Mouse (Mus musculus) splenic B cell, adult 2 months (primary cell): ENCODE data around the gene Tmcc3.
A peak's percentile ranks its signal among the peaks of the same experiment; 100 is the strongest.

Source experiments
- DNase-seq: peaks from one replicate; pipeline ENCODE4 v3.0.0-alpha.2; 2011; ENCODE audit warnings: low read depth, low spot score
- H3K27me3 ChIP-seq: 2 replicates; pipeline ENCODE4 v1.6.1; 2012; ENCODE audit warnings: mild to moderate bottlenecking, low read length, moderate library complexity, mixed read lengths; ENCODE audit not compliant: control insufficient read depth, poor library complexity, insufficient read depth, severe bottlenecking
- H3K36me3 ChIP-seq: 2 replicates; pipeline ENCODE4 v1.6.1; 2012; ENCODE audit warnings: mild to moderate bottlenecking, low read length, moderate library complexity, mixed read lengths; ENCODE audit not compliant: control insufficient read depth, poor library complexity, insufficient read depth, severe bottlenecking

Tmcc3 gene

DNA sequence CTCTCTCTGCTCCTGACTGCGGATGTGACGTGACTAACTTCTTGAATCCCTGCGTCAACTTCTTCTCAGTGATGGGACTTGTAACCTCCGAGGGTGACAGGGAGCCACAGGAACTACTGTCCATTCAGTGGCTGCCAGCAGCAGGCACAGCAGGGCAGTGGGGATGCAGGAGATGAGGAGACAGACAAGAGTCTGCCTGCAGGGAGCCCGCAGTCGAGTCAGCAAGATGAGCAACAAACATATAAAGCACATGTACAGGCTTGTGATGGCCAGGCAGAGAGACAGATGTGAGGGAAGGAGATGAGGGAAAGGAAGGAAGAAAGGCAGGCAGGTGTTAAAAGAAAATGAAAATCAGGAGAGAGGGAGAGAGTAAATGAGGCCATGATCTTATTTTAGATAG lies 308.8 kb downstream of the Tmcc3 start:
- Histone ChIP-seq H3K36me3 (no peaks in the 10 kb centered on the region), H3K27me3 (no peaks in the 10 kb centered on the region)
- DNase-seq, result no peak

DNA sequence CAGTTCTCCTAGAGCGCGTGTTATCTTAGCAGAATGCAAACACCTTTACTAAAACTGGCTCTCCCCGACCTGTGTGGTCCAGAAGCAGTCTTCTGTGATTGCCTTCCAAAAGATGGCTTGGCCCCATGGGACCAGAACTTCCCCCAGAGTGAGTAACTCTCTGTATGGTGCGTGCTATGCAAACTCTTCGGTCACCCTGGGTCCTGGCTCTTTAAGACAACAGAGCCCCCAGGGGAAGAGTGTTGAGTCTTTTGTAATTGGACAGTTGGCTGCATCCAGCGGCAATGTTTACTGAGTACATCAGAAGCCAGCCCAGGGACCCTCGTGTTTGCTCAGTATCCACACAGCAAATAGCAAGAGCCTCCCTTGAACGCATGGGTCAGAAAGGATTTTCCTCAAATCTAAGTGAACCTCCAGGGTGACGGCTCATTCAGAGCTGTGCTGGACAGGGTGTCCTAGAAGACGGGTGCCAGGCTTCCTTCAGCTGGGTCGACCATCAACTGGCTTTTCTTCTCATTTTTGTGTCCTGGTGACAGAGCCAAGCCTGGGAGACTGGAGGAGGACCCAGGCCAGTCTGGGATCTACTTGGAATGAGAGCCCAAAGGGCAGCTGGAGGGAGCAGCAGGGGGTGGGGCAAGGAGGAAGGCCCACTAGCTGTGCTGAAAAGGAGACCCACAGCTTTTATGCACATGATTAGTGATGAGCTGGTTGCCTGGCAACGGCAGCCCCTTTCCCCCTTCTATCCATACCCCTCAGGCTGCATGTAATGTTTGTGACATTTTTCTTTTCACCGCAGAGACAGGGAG lies 309.9 kb downstream of the Tmcc3 start:
- Histone ChIP-seq H3K27me3 (no peaks in the 10 kb centered on the region), H3K36me3 (no peaks in the 10 kb centered on the region)
- peak; percentile 76 for DNase-seq

DNA sequence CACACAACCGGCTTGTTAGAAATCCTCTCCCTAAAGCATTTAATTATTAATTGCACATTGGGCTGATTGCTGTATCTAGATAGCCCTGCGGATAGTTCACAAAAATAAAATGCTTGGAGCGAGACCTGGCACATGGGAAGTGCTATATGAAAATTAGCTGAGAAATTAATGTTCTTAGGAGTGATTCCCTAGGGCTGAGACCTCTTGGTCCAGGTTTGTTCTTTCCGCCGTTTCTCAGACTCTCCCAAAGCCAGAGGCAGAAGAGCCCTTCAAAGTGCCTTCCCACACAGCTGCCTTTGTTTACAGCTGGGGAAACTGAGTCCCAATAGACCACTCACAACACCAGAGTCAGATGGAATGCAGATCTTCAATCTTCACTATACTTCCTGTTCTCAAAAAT lies 310.5 kb downstream of the Tmcc3 start:
- H3K36me3 ChIP-seq, result no peaks in the 10 kb centered on the region
- DNase-seq, result no peak

DNA sequence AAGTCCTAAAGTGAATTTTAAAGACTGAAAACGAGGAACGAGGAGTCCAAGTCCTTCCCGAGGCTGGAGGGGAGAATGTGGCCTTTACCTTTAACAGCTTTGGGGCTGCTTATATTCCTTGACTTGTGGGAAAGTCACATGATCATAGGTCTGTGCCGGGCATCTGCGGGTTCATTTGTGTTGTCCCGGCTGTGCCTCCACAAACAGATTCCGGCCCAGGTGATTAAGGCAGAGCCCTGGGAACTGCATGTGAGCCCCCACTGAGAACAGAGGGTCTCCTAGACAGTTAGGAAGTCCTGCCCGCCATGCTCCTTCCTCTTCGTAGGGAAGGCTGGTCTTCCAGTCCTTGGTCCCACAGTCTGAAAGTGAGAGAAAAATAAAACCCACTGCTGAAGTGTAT lies 311.1 kb downstream of the Tmcc3 start:
- H3K27me3 ChIP-seq, result no peaks in the 10 kb centered on the region
- DNase-seq, result no peak
- H3K36me3 ChIP-seq, result no peaks in the 10 kb centered on the region

More for the DNA sequence above, 310.5 kb downstream of the Tmcc3 start:
- no peaks in the 10 kb centered on the region for H3K27me3 ChIP-seq

DNA sequence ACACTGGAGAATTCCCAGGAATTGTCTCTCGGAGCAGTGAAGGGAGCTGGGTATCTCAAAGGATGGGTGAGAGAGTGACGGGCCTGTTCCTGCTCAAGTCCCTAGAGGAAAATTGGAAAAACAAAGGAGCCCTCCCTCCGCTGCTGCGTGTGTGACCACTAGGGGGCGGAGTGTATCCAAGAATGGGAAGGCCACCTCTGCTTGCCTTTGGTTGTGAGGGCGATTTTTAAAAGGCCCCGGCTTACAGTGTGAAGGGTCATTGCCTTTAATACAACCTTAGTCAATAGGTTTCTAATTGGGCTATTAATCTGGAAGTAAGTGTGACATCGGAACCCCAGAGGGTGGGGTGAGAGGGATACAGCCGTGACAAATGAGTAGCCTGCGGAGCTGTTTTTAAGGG lies 311.9 kb downstream of the Tmcc3 start:
- Histone ChIP-seq H3K36me3 (no peaks in the 10 kb centered on the region), H3K27me3 (no peaks in the 10 kb centered on the region)
- DNase-seq, result peak; percentile 72

DNA sequence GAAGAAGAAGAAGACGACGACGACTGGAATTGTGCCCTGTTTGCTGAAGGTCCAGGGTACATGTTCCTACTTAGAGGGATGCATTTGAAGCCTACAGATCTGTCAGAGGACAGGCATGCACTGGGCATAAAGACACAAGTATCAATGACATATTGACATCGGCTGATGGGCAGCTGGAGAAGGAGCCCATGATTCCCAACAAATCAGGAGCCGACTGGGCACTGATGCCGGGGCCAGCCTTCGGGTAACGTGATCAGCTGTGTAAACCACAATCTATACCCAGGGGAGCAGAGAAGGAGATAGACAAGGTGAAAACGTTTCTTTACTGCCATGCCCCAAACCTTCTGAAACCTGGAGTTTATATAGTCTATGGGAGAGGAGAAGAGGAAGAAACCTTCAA lies 313.3 kb downstream of the Tmcc3 start:
- Histone ChIP-seq H3K27me3 (no peaks in the 10 kb centered on the region), H3K36me3 (no peaks in the 10 kb centered on the region)
- DNase-seq, result no peak

DNA sequence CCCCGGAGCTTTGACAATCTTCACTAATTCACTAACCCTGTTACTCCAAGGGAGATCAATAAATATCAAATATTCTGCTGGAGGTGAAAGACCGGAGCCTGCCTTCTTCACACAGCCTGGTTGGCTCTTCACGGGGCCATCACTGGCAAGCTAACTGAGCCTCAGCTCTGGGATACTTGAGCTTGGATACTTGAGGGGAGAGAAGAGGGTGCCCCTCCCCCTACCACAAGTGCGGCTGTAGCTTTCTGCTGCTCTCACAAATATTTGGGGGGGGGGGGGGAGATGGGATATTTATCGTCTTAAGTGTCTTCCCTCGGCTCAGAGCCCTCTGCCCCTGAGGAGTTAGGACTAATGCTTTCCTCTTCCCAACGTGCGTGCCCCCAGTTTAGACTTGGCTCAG lies 313.9 kb downstream of the Tmcc3 start:
- no peak for DNase-seq
- no peaks in the 10 kb centered on the region for H3K27me3 ChIP-seq
- H3K36me3 ChIP-seq, result no peaks in the 10 kb centered on the region

DNA sequence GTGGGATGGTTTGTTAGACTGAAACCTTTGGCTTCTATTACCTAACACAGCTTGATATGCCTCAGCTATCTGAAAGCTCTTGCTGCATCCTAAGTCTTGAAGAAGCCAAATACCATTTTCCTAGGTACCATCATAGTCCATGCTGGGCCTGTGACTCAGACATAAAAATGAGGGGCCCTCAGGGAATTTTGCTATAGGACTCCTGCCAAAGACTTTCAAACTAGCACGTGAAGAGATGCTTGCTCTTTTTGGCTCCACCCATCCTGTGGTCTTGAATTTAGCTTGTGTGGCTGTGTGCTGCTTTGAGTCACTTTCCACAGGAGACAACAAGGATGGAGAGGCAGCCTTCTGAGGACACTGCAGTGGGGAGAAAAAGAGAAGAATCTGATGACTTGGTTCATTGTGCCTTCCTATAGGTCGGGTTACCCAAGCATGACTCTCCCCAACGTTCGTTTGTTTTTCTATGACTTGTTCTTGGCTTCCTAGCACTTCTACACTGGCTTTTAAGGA lies 319.1 kb downstream of the Tmcc3 start:
- DNase-seq, result no peak
- H3K36me3 ChIP-seq, result no peaks in the 10 kb centered on the region
- no peaks in the 10 kb centered on the region for H3K27me3 ChIP-seq

DNA sequence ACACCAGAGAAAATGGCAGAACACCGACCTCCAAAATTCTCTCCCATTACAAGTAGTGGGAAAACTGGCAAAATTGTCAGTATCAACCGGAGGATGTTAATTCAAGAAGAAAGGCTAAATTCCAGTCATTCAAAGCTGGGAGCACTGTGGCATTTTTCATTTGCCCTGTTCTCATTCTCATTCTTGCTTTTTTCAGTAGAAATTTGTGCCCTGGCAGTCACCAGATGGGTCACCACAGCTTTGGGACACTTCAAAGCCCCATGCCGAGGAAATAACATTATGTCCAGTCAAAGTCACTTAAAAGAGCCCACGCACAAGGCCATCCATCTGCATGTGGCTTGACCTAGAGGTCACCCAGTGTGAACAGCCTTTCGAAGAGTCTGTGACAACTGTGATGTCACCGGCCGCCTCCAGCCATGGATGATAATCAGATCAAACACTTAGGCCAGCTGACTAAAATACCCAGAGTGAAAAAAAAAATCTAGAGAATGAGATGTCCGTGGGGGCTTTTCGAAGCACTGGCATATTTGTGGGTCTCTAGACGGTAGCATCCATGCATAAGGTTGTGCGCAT lies 319.9 kb downstream of the Tmcc3 start:
- no peaks in the 10 kb centered on the region for H3K36me3 ChIP-seq
- no peaks in the 10 kb centered on the region for H3K27me3 ChIP-seq
- no peak for DNase-seq

DNA sequence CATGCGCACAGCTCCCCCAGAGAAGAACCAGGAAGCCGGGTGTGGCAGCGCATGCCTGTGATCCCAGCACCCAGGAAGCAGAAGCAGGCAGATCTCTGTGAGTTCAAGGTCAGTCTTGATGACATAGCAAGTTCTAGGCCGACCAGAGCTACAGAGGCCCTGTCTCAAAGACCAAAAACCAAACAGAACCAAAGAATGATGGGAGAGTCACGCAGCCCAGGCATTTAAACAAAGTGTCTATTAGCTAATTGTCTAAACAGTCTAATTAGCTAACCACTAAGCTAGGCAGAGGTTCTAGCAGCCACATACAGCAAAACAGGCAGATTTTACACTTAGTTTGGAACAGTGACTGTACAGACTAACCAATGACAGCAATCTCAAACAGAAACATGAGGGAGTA lies 320.5 kb downstream of the Tmcc3 start:
- no peaks in the 10 kb centered on the region for H3K27me3 ChIP-seq
- H3K36me3 ChIP-seq, result no peaks in the 10 kb centered on the region
- no peak for DNase-seq

DNA sequence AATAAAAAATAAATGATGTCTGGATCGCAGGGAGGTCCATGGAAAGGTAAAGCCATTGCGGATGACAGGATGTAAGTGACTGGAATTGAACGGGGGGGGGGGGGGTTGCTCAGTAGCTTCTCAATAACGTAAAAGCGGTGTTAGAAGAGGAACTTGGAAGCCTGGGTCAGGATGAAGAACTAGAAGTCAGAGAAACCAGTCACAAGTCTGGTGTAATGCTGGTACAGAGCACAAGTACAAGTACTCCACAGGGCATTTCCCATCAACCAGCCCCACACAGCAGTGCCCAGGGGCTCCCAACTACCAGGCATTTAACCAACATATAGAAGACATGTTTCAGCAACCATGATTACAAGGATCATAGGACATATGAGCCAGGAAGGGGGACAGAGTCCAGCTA lies 326.9 kb downstream of the Tmcc3 start:
- no peak for DNase-seq
- no peaks in the 10 kb centered on the region for H3K27me3 ChIP-seq

DNA sequence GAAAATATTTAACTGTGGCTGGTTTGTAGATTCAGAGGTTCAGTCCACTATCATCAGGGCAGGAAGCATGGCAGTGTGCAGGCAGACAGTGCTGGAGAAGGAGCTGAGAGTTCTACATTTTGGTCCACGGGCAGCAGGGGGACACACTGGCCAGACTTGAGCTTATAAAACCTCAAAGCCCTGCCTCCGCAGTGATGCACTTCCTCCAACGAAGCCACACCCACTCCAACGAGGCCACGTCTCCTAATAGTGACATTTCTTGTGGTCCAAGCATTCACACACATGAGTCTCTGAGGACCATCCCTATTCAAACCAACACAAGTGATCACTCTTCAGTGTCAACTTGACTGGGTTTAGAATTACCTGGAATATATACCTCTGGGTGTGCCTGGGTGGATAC lies 327.5 kb downstream of the Tmcc3 start:
- Histone ChIP-seq H3K27me3 (no peaks in the 10 kb centered on the region), H3K36me3 (no peaks in the 10 kb centered on the region; the same call in 1 of the 2 replicates)
- peak; percentile 33 for DNase-seq

More for the DNA sequence above, 326.9 kb downstream of the Tmcc3 start:
- H3K36me3 ChIP-seq, result no peaks in the 10 kb centered on the region; the same call in 1 of the 2 replicates

DNA sequence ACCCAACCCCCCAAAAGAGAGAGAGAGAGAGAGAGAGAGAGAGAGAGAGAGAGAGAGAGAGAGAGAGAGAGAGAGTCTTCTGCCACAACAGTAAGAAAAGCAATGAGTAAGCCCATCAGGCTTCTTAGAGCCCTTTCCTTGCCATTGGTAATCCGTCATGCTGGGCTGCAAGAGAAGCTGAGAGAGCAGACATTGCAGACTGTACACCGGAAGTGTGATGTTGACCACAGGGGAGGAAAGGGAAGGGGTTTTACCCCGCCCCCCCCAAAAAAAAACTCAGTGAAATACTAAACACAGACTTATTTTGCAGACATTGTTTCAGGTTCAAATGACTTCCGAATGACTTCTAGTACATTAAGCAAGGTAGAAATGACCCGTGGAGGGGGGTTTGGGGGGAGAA lies 328.3 kb downstream of the Tmcc3 start:
- Histone ChIP-seq H3K36me3 (no peaks in the 10 kb centered on the region; the same call in 1 of the 2 replicates), H3K27me3 (no peaks in the 10 kb centered on the region)
- no peak for DNase-seq
